Mouse (Mus musculus): ENCODE results near the gene Lrba. TPM values are rescaled to one million over a fixed set of nuclear protein-coding genes. Genes with fewer than 3 reads are reported as not detected.
A peak's percentile ranks its signal among the peaks of the same experiment; 100 is the strongest.

Gene Lrba
- polyA plus RNA-seq, 1 experiment from 2014 or later = 5.9 TPM

DNA sequence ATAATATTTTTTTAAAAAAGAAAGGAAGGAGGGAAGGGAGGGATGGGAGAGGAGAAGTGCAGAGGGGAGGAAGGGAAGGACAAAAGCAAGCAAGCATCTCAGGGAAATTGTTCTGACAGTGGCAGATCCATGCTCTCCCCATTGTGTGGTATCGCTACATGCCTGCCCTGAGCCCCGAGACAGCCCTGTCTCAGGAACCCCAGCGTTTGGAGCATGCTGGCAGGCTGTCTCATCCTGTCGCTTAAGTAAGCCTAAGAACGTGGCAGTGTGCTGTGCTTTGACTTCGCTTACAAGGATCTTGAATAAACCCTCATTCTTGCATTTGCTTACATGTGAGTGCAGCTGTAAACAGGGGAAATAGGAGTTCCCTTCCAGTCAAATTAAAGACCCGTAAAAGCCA, 526.2 kb downstream of the Lrba start:
- H3K9ac ChIP-seq (ENCODE audit: low read depth, low read length) = no peak overlapping the region
- 60% methylated on average over 7 of the region's 7 CpGs for WGBS

GRCm38 (mm10) chr3:86754178-86754577, 529.7 kb downstream of the Lrba start:
- no peak overlapping the region for H3K4me2 ChIP-seq (ENCODE audit: low read length)

More for the DNA sequence above, 526.2 kb downstream of the Lrba start:
- Histone ChIP-seq H3K27ac (no peak overlapping the region), H3K27me3 (ENCODE audit: insufficient read depth, low read length) (no peaks in the 10 kb centered on the region), H3K4me3 (replicated peaks; ENCODE audit: low read depth, low read length) (no peak overlapping the region), H3K9me3 (replicated peaks; ENCODE audit: low read length) (no peaks in the 10 kb centered on the region), H3K36me3 (ENCODE audit: insufficient read depth, low read length) (no peaks in the 10 kb centered on the region), H3K4me2 (ENCODE audit: low read length) (no peak overlapping the region), H3K4me1 (replicated peaks; ENCODE audit: insufficient read depth, low read length) (peaks cover 4% of the 10 kb centered on the region; the same call in 1 of the 2 replicates)
- ATAC-seq (replicated peaks; ENCODE audit: low FRiP score, low read depth) = no peak
- TF ChIP-seq CTCF (IDR thresholded peaks at IDR 0.05; ENCODE audit: low read depth) = no peak
- DNase-seq (ENCODE audit: low spot score) = no peak

DNA sequence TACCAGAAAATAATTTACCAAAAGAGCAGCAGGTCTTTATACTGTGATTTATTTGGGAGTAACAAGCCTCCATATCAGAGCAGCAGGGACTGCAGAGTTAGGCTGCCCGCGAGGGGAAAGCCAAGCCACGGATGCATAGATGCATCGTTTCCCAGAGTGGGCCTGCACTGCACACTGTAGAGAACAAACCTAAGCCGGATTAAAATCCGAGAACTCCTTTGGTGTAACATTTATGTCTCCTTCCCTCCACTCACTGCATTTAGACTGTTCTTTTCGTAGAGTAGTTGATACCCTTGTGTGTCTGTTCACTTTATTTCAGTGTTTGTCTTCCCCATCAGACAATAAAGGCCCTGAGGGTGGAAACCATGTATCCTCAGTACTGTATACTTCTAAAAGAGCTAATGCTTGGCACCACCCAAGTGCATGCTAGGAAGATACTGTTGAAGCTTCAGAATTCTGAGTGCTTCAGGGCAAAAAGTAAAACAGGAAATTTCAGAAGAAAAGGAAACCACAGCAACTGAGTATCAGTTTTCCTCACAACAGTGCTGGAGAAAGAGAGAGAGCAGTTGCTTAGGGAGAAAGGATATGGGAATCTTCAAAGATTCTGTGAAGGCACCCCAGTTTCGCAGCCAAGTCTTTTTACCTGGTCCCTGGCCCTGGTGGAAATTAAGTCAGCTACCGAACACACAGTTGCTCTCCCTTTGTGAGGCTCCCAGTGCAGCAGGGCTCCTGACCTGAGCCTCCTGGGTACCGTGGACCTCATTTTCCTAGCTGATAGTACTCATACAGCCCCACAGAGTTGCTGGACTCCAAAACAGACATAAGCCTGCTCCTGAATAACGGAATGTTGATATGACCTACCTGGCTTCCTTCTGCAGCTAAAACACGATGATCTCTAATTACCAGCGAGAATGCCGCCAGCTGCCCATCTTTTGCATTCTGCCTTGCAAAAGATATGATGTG, 530.4 kb downstream of the Lrba start:
- H3K36me3 ChIP-seq (ENCODE audit: insufficient read depth, low read length) = no peaks in the 10 kb centered on the region
- H3K27me3 ChIP-seq (ENCODE audit: insufficient read depth, low read length) = no peaks in the 10 kb centered on the region
- no peak overlapping the region for H3K4me2 ChIP-seq (ENCODE audit: low read length)
- DNase-seq (ENCODE audit: low spot score) (no peak), ATAC-seq (replicated peaks; ENCODE audit: low FRiP score, low read depth) (no peak)
- H3K27ac ChIP-seq = peak overlapping the region; percentile 47; the same call in 1 of the 2 replicates
- H3K9ac ChIP-seq (ENCODE audit: low read depth, low read length) = no peak overlapping the region
- peaks cover 4% of the 10 kb centered on the region; the same call in 1 of the 2 replicates for H3K4me1 ChIP-seq (replicated peaks; ENCODE audit: insufficient read depth, low read length)
- 64% methylated on average over 14 of the region's 14 CpGs for WGBS
- TF ChIP-seq CTCF (IDR thresholded peaks at IDR 0.05; ENCODE audit: low read depth) = no peak
- no peaks in the 10 kb centered on the region for H3K9me3 ChIP-seq (replicated peaks; ENCODE audit: low read length)
- no peak overlapping the region for H3K4me3 ChIP-seq (replicated peaks; ENCODE audit: low read depth, low read length)

More at GRCm38 (mm10) chr3:86754178-86754577, 529.7 kb downstream of the Lrba start:
- Histone ChIP-seq H3K27ac (no peak overlapping the region), H3K4me3 (replicated peaks; ENCODE audit: low read depth, low read length) (no peak overlapping the region), H3K9me3 (replicated peaks; ENCODE audit: low read length) (no peaks in the 10 kb centered on the region), H3K36me3 (ENCODE audit: insufficient read depth, low read length) (no peaks in the 10 kb centered on the region), H3K27me3 (ENCODE audit: insufficient read depth, low read length) (no peaks in the 10 kb centered on the region), H3K9ac (ENCODE audit: low read depth, low read length) (no peak overlapping the region), H3K4me1 (replicated peaks; ENCODE audit: insufficient read depth, low read length) (peaks cover 4% of the 10 kb centered on the region; the same call in 1 of the 2 replicates)
- ATAC-seq (replicated peaks; ENCODE audit: low FRiP score, low read depth) (peak; percentile 52; the same call in 1 of the 2 replicates), DNase-seq (ENCODE audit: low spot score) (peak; percentile 66)
- 20% methylated on average over 6 of the region's 6 CpGs for WGBS
- TF ChIP-seq CTCF (IDR thresholded peaks at IDR 0.05; ENCODE audit: low read depth) = no peak

DNA sequence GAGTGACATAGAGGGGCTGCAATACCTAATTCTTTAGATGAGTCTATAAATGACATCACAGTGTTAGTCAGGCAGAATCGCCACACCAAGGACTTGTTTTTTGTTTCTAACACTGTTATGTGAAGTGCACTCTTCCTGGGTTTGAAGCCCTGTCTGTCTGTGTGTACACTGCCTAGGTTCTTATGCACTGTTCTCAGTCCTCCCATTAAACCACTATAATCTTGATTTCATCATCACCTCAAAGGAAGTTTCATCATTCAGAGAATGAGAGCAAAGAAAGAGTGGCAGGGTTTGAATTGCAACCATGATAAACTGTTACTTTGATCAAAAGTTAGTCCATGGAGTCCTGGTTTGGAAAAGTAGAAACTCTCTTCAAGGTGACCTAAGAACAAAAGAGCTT, 532.1 kb downstream of the Lrba start:
- DNase-seq (ENCODE audit: low spot score) (no peak), ATAC-seq (replicated peaks; ENCODE audit: low FRiP score, low read depth) (no peak)
- 80% methylated on average over 1 of the region's 1 CpGs for WGBS
- no peaks in the 10 kb centered on the region for H3K27me3 ChIP-seq (ENCODE audit: insufficient read depth, low read length)
- TF ChIP-seq CTCF (IDR thresholded peaks at IDR 0.05; ENCODE audit: low read depth) = no peak
- peaks cover 4% of the 10 kb centered on the region; the same call in 1 of the 2 replicates for H3K4me1 ChIP-seq (replicated peaks; ENCODE audit: insufficient read depth, low read length)
- no peaks in the 10 kb centered on the region for H3K36me3 ChIP-seq (ENCODE audit: insufficient read depth, low read length)
- H3K9ac ChIP-seq (ENCODE audit: low read depth, low read length) = no peak overlapping the region
- no peak overlapping the region for H3K27ac ChIP-seq
- no peak overlapping the region for H3K4me3 ChIP-seq (replicated peaks; ENCODE audit: low read depth, low read length)
- no peak overlapping the region for H3K4me2 ChIP-seq (ENCODE audit: low read length)
- no peaks in the 10 kb centered on the region for H3K9me3 ChIP-seq (replicated peaks; ENCODE audit: low read length)

GRCm38 (mm10) chr3:86758727-86759126, 534.2 kb downstream of the Lrba start:
- Histone ChIP-seq H3K4me1 (replicated peaks; ENCODE audit: insufficient read depth, low read length) (peaks cover 4% of the 10 kb centered on the region; the same call in 1 of the 2 replicates), H3K4me2 (ENCODE audit: low read length) (no peak overlapping the region), H3K27me3 (ENCODE audit: insufficient read depth, low read length) (no peaks in the 10 kb centered on the region), H3K4me3 (replicated peaks; ENCODE audit: low read depth, low read length) (no peak overlapping the region), H3K9me3 (replicated peaks; ENCODE audit: low read length) (no peaks in the 10 kb centered on the region), H3K27ac (no peak overlapping the region), H3K36me3 (ENCODE audit: insufficient read depth, low read length) (no peaks in the 10 kb centered on the region), H3K9ac (ENCODE audit: low read depth, low read length) (no peak overlapping the region)
- 72% methylated on average over 6 of the region's 6 CpGs for WGBS
- DNase-seq (ENCODE audit: low spot score) (no peak), ATAC-seq (replicated peaks; ENCODE audit: low FRiP score, low read depth) (no peak)
- TF ChIP-seq CTCF (IDR thresholded peaks at IDR 0.05; ENCODE audit: low read depth) = no peak

GRCm38 (mm10) chr3:86759383-86759782, 534.9 kb downstream of the Lrba start:
- H3K4me1 ChIP-seq (replicated peaks; ENCODE audit: insufficient read depth, low read length) = peaks cover 4% of the 10 kb centered on the region; the same call in 1 of the 2 replicates
- H3K4me3 ChIP-seq (replicated peaks; ENCODE audit: low read depth, low read length) = no peak overlapping the region
- ATAC-seq (replicated peaks; ENCODE audit: low FRiP score, low read depth) (no peak), DNase-seq (ENCODE audit: low spot score) (no peak)
- WGBS = 70% methylated on average over 1 of the region's 1 CpGs
- no peak overlapping the region for H3K9ac ChIP-seq (ENCODE audit: low read depth, low read length)
- H3K4me2 ChIP-seq (ENCODE audit: low read length) = no peak overlapping the region
- H3K36me3 ChIP-seq (ENCODE audit: insufficient read depth, low read length) = no peaks in the 10 kb centered on the region
- no peaks in the 10 kb centered on the region for H3K27me3 ChIP-seq (ENCODE audit: insufficient read depth, low read length)
- no peak for TF ChIP-seq CTCF (IDR thresholded peaks at IDR 0.05; ENCODE audit: low read depth)
- no peak overlapping the region for H3K27ac ChIP-seq
- H3K9me3 ChIP-seq (replicated peaks; ENCODE audit: low read length) = no peaks in the 10 kb centered on the region

All from kidney, postnatal 0 days (tissue).